Mouse (Mus musculus) 3T3-L1 (cell line): ENCODE measurements around the gene Fam120c.

Source experiments
- DNase-seq: peaks from one replicate; pipeline ENCODE4 v3.0.0-alpha.2; 2015; ENCODE audit warnings: low read depth, low spot score

Fam120c gene

DNA sequence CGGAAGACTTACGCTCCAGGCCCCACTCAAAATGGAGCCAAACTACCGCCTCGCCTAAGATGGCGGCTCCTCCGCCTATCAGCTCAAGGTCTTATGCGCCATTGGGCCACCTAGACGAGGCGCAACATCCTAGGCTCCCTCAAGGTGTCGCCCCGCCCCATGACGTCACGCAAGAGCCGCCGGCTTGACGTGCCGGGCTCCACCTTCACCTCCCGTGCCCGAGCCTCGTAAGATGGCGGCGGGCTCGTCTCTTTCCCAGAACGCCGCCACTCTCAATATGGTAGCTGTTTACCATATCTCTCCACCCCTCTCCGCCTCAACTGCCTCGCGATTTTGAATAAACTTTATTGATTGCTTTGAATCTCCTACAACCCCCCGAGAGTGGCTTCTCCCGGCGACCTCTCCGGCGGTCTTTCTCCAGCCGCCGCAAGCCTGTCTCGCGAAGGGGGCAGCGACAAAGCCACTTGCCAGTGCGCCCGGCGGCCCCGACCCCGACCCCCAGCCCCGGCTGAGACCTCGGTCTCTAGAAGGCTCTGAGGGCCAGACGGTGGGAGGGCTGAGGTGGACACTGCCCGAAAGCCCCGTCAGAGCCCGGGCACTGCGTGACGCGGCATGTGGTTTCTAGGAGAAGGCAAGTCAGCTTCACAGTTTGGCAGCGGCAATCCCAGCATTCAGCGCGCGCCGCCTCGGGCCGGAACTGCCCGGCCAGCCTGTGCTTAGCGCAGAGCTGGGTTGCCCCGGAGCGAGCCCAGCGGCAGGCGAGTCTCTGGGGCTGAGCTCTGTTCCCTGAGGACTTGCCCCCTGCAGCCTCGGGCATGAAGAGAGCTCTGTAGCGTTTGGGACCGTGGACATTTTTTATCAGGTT, 176.7 kb downstream of the Fam120c start, which contains the start of gene Phf8:
Phf8 (plus strand) TSS at position 215 of the 865 bp plus-strand sequence.
- DNase-seq, result peak; percentile 96
